Mouse (Mus musculus) liver, adult 2 months (tissue): ENCODE measurements around the gene Igsf9. TPM values are rescaled to one million over a fixed set of nuclear protein-coding genes. Genes with fewer than 3 reads are reported as not detected.
A peak's percentile ranks its signal among the peaks of the same experiment; 100 is the strongest.

Experiments
- DNase-seq: peaks from one replicate; pipeline ENCODE4 v3.0.0-alpha.2; 2011; ENCODE audit warnings: low read depth, low spot score; ENCODE audit errors: extremely low read depth
- H3K27ac ChIP-seq: fragments of 200-500 bp; replicated peaks from 2 replicates; pipeline ENCODE4 v1.5.1; 2012; ENCODE audit warnings: low read depth, mild to moderate bottlenecking, control low read depth, inconsistent platforms, low read length; ENCODE audit not compliant: insufficient read depth
- H3K27me3 ChIP-seq: fragments of 200-500 bp; 2 replicates; pipeline ENCODE4 v1.6.1; 2012; ENCODE audit warnings: mild to moderate bottlenecking, moderate library complexity, low read length, inconsistent platforms; ENCODE audit not compliant: control insufficient read depth, insufficient read depth
- H3K36me3 ChIP-seq: fragments of 200-500 bp; 2 replicates; pipeline ENCODE4 v1.6.1; 2012; ENCODE audit warnings: low read length, inconsistent platforms; ENCODE audit not compliant: control insufficient read depth, insufficient read depth
- H3K4me1 ChIP-seq: fragments of 200-500 bp; 2 replicates; pipeline ENCODE4 v1.6.1; 2011; ENCODE audit warnings: low read length; ENCODE audit not compliant: control insufficient read depth, insufficient read depth
- H3K4me3 ChIP-seq: fragments of 200-500 bp; 2 replicates; pipeline ENCODE4 v1.5.1; 2011; ENCODE audit warnings: low read depth, mild to moderate bottlenecking, control low read depth, low read length, moderate library complexity; ENCODE audit not compliant: insufficient read depth
- H3K79me2 ChIP-seq: fragments of 200-500 bp; 2 replicates; pipeline ENCODE4 v1.6.1; 2012; ENCODE audit warnings: inconsistent platforms, mild to moderate bottlenecking, low read length, moderate library complexity; ENCODE audit not compliant: control insufficient read depth, insufficient read depth
- H3K9ac ChIP-seq: fragments of 200-500 bp; 2 replicates; pipeline ENCODE4 v1.6.1; 2012; ENCODE audit warnings: low read depth, mild to moderate bottlenecking, control low read depth, inconsistent platforms, low read length
- CTCF ChIP-seq: fragments of 200-500 bp; IDR thresholded peaks from 2 replicates; pipeline ENCODE4 v1.5.1; 2011; ENCODE audit warnings: low read depth, low read length, control low read depth
- POLR2A ChIP-seq: fragments of 200-500 bp; IDR thresholded peaks from 2 replicates; pipeline ENCODE4 v1.6.1; 2011; ENCODE audit warnings: low read length, control low read depth; ENCODE audit not compliant: insufficient read depth; ENCODE audit errors: extremely low read depth
- WGBS: fragments of 180-500 bp; shearing (Covaris S2); methylation state at CpG from one replicate; pipeline ENCODE4 v1.1.7; 2018; 5-methylcytosine and 5-hydroxymethylcytosine counted together
- polyA plus RNA-seq: library from polyadenylated mRNA; depleted of rRNA; stranded (reverse); fragments of >200 nt; gene quantifications from 2 replicates; pipeline ENCODE4 v1.2.3, GENCODE M21; 2012
- total RNA-seq: library from RNA; depleted of rRNA; stranded (reverse); fragments of >200 nt; gene quantifications from 2 replicates; pipeline ENCODE4 v1.2.3, GENCODE M21; 2014

Gene Igsf9
- total and polyA plus RNA-seq, 2 experiments = 0.28 to 0.55 TPM

DNA sequence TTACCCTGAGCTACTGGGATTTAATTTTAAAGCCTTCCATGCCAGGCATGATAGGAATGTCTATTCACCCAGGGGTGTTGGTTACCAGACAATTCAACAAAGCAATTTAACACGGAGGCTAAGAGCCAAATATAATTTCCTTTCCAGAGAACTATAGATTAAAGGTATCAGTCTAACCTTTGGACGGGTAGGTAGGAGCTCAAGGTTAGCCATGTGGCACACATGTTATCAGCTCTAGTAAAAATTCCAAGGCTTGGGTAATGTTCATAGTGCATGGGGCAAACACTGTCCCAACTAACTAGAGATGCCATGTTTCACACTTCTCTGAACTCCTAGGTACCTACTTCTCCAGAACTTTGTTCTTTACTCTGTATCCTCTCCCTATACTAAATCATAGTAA is 20.0 kb upstream of the Igsf9 start:
- TF ChIP-seq POLR2A (no peak), CTCF (no peak)
- DNase-seq = no peak
- 25% methylated on average over 2 of the region's 2 CpGs for WGBS

GRCm38 (mm10) chr1:172462534-172462933 is 19.1 kb upstream of the Igsf9 start:
- 66% methylated on average over 3 of the region's 3 CpGs for WGBS
- H3K4me3 ChIP-seq = no peak overlapping the region
- H3K27me3 ChIP-seq = no peaks in the 10 kb centered on the region
- no peak for TF ChIP-seq CTCF
- no peak for TF ChIP-seq POLR2A
- no peak for DNase-seq
- H3K79me2 ChIP-seq = no peaks in the 10 kb centered on the region
- no peak overlapping the region for H3K9ac ChIP-seq
- H3K4me1 ChIP-seq = no peaks in the 10 kb centered on the region
- no peaks in the 10 kb centered on the region for H3K36me3 ChIP-seq
- H3K27ac ChIP-seq = no peak overlapping the region

More for the DNA sequence above, 20.0 kb upstream of the Igsf9 start:
- Histone ChIP-seq H3K27me3 (no peaks in the 10 kb centered on the region), H3K4me3 (no peak overlapping the region), H3K4me1 (no peaks in the 10 kb centered on the region), H3K36me3 (no peaks in the 10 kb centered on the region), H3K79me2 (no peaks in the 10 kb centered on the region), H3K9ac (no peak overlapping the region), H3K27ac (no peak overlapping the region)

- no peaks in the 10 kb centered on the region for H3K27me3 ChIP-seq
- H3K4me3 ChIP-seq = no peak overlapping the region
- H3K4me1 ChIP-seq = no peaks in the 10 kb centered on the region
- no peak overlapping the region for H3K9ac ChIP-seq
- no peaks in the 10 kb centered on the region for H3K36me3 ChIP-seq
- TF ChIP-seq POLR2A = no peak
- no peak for TF ChIP-seq CTCF
- H3K27ac ChIP-seq = no peak overlapping the region
- no peaks in the 10 kb centered on the region for H3K79me2 ChIP-seq
- WGBS = 78% methylated on average over 16 of the region's 16 CpGs
- DNase-seq = peak; percentile 14
These were observed 17.9 kb upstream of the Igsf9 start for GRCm38 (mm10) chr1:172463387-172464333.

- no peak overlapping the region for H3K9ac ChIP-seq
- WGBS = 93% methylated on average over 11 of the region's 11 CpGs
- no peaks in the 10 kb centered on the region for H3K27me3 ChIP-seq
- DNase-seq = no peak
- H3K27ac ChIP-seq = no peak overlapping the region
- no peaks in the 10 kb centered on the region for H3K79me2 ChIP-seq
- TF ChIP-seq CTCF (no peak), POLR2A (no peak)
- no peaks in the 10 kb centered on the region for H3K36me3 ChIP-seq
- no peak overlapping the region for H3K4me3 ChIP-seq
- H3K4me1 ChIP-seq = no peaks in the 10 kb centered on the region
These were observed 13.2 kb upstream of the Igsf9 start for GRCm38 (mm10) chr1:172468301-172468877.

- Histone ChIP-seq H3K79me2 (no peaks in the 10 kb centered on the region), H3K27ac (no peak overlapping the region), H3K36me3 (no peaks in the 10 kb centered on the region), H3K27me3 (no peaks in the 10 kb centered on the region), H3K9ac (no peak overlapping the region), H3K4me1 (no peaks in the 10 kb centered on the region), H3K4me3 (no peak overlapping the region)
- 59% methylated on average over 5 of the region's 5 CpGs for WGBS
- DNase-seq = no peak
- no peak for TF ChIP-seq POLR2A
- no peak for TF ChIP-seq CTCF
These were observed 12.2 kb upstream of the Igsf9 start for GRCm38 (mm10) chr1:172469373-172469772.
